Mouse (Mus musculus) hindbrain, embryonic 13.5 days (tissue): Measurements from ENCODE around the gene Vmn1r197. TPM values are rescaled to one million over a fixed set of nuclear protein-coding genes. Genes with fewer than 3 reads are reported as not detected.
"Not testable (repeated sequence)": the region's sequence is repeated elsewhere in the genome, so short reads cannot be mapped to it uniquely, and the experiment has no call there.

Source experiments
- ATAC-seq: fragments of 200-750 bp; cut with Nextera tagmentation; 2 replicates; pipeline ENCODE4 v1.8.0; 2017; ENCODE audit warnings: moderate TSS enrichment; ENCODE audit not compliant: low FRiP score
- H3K27ac ChIP-seq: fragments of 300-500 bp; sonication (generic); 2 replicates; pipeline ENCODE4 v1.5.1; 2015; ENCODE audit warnings: inconsistent platforms, mild to moderate bottlenecking, moderate library complexity
- H3K27me3 ChIP-seq: fragments of 300-500 bp; sonication (generic); 2 replicates; pipeline ENCODE4 v1.6.1; 2015; ENCODE audit warnings: mild to moderate bottlenecking, inconsistent platforms
- H3K36me3 ChIP-seq: fragments of 300-500 bp; sonication (generic); 2 replicates; pipeline ENCODE4 v1.6.1; 2015; ENCODE audit warnings: mild to moderate bottlenecking, inconsistent platforms
- H3K4me1 ChIP-seq: fragments of 300-500 bp; sonication (generic); replicated peaks from 2 replicates; pipeline ENCODE4 v1.6.1; 2015; ENCODE audit warnings: inconsistent platforms
- H3K4me2 ChIP-seq: fragments of 300-500 bp; sonication (generic); 2 replicates; pipeline ENCODE4 v1.6.1; 2015; ENCODE audit warnings: inconsistent platforms, mild to moderate bottlenecking, moderate library complexity
- H3K4me3 ChIP-seq: fragments of 300-500 bp; sonication (generic); 2 replicates; pipeline ENCODE4 v1.5.1; 2015; ENCODE audit warnings: mild to moderate bottlenecking, inconsistent platforms
- H3K9ac ChIP-seq: fragments of 300-500 bp; sonication (generic); 2 replicates; pipeline ENCODE4 v1.6.1; 2015; ENCODE audit warnings: mild to moderate bottlenecking, inconsistent platforms
- H3K9me3 ChIP-seq: fragments of 300-500 bp; sonication (generic); 2 replicates; pipeline ENCODE4 v1.6.1; 2016; ENCODE audit warnings: inconsistent platforms
- WGBS: fragments of 180-500 bp; shearing (Covaris S2); methylation state at CpG from one replicate; pipeline ENCODE4 v1.1.7; 2015; 5-methylcytosine and 5-hydroxymethylcytosine counted together
- polyA plus RNA-seq: library from polyadenylated mRNA; unstranded; fragments of >200 nt; fragmentation: Nextera tagmentation; extraction: Ambion mirVana; gene quantifications from 2 replicates; pipeline ENCODE4 v1.2.1, GENCODE M21; 2015

Vmn1r197 gene
- polyA plus RNA-seq: not detected in 2 replicates

DNA sequence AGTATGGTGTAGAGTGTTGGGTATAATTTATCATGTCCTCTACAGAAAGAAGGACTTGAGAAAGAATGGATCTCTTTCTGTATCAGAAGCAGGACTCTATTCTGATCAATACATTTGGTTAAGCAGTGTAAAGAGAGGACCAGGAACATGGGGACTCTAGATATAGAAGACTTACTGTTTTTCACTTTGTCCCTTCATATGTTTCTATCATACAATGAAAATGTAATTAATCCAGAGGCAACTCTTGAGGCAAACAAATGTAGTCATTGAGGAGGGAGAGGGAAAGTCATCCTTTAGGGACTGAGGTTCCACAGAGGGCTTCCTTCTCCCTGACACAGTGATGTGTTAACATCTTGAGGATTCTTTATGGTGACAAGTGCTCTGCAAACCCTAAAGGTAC is at the start of gene Vmn1r197:
TSS of gene Vmn1r197 (plus strand) at position 301 of the 400 bp plus-strand sequence.
- Histone ChIP-seq H3K9me3 (no peaks in the 10 kb centered on the region), H3K4me2 (no peak within 1 kb of the TSS), H3K9ac (no peak within 1 kb of the TSS), H3K27me3 (no peaks in the 10 kb centered on the region), H3K4me3 (no peak within 1 kb of the TSS), H3K36me3 (no peaks in the 10 kb centered on the region), H3K4me1 (no peaks in the 10 kb centered on the region), H3K27ac (no peak within 1 kb of the TSS)
- no peak for ATAC-seq

DNA sequence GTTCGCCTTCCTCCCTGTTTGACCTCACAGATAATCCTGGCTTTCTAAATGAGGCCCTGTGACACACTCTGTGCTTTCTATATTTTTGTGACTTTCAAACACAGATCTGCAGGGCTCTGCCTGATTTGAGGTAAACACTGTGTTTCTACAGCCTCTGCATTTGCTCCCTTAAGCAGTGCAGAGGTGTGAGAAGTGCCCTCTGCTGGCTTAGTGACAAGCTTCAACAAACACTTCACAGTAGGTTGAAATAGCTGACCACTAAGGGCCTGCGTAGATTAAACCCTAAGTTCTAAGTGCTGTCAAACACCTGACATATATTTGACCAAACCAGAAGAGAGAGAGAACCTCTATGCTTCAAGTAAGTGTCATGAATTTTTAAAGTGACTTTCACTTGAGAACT is 39.8 kb upstream of the Vmn1r197 start:
- WGBS: 88% methylated on average over 2 of the region's 2 CpGs
- Histone ChIP-seq H3K4me3 (no peak overlapping the region), H3K27ac (no peak overlapping the region)

DNA sequence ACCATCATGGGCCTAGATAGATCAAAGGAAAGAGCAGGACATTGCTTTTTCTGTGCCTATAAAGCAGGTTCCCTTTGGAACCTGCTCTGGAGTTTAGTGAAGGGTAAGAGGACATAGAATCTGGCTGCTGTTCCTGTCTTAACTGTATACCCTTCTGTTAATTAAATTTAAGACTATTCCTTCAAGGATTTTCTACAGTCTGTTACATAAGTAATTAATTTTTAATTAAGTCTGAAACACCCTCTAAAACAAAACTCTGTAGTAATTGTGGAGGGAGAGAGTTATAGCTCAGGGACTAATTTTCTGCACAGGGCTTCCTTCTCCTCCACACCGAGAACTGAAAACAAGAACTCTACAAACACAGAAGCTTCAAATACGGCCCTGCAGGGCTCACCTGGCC is 34.8 kb upstream of the Vmn1r197 start, which contains the start of gene Vmn1r196:
TSS of gene Vmn1r196 (plus strand) at position 301 of the 400 bp plus-strand sequence.
- WGBS: 85% methylated on average over 2 of the region's 2 CpGs
- no peak for ATAC-seq

More for the DNA sequence above, 39.8 kb upstream of the Vmn1r197 start:
- Histone ChIP-seq H3K4me1 (no peaks in the 10 kb centered on the region), H3K4me2 (no peak overlapping the region), H3K27me3 (no peaks in the 10 kb centered on the region), H3K9ac (no peak overlapping the region), H3K9me3 (no peaks in the 10 kb centered on the region), H3K36me3 (no peaks in the 10 kb centered on the region)
- no peak for ATAC-seq

DNA sequence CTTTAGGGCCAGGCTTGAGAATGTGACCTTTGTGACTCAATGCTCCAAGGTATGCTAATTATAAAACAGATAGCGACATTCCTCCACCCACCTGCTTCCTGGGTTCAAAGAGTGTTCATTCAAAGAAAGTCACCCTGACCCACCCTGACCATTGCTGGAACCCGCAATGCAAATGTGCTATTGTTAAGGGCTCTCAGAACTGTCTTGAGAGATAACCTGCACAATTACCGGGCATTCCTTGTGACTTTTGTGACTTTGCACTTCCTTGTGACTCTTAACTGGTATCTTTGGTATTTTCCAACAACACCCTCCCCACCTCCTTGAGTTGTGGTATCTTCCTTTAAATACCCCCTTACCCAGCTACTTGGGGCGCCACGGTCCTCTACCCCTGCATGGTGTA is 16.3 kb upstream of the Vmn1r197 start:
- H3K4me2 ChIP-seq, H3K9me3 ChIP-seq, H3K4me3 ChIP-seq, H3K27me3 ChIP-seq, H3K27ac ChIP-seq, H3K36me3 ChIP-seq, H3K4me1 ChIP-seq, ATAC-seq, H3K9ac ChIP-seq: not testable (repeated sequence)
- 92% methylated on average over 5 of the region's 5 CpGs for WGBS

More for the DNA sequence above, 34.8 kb upstream of the Vmn1r197 start, which contains the start of gene Vmn1r196:
- H3K4me2 ChIP-seq: no peak within 1 kb of the TSS
- no peak within 1 kb of the TSS for H3K9ac ChIP-seq
- no peaks in the 10 kb centered on the region for H3K4me1 ChIP-seq
- H3K27me3 ChIP-seq: no peaks in the 10 kb centered on the region
- no peaks in the 10 kb centered on the region for H3K9me3 ChIP-seq
- H3K27ac ChIP-seq: no peak within 1 kb of the TSS
- H3K4me3 ChIP-seq: no peak within 1 kb of the TSS
- no peaks in the 10 kb centered on the region for H3K36me3 ChIP-seq

DNA sequence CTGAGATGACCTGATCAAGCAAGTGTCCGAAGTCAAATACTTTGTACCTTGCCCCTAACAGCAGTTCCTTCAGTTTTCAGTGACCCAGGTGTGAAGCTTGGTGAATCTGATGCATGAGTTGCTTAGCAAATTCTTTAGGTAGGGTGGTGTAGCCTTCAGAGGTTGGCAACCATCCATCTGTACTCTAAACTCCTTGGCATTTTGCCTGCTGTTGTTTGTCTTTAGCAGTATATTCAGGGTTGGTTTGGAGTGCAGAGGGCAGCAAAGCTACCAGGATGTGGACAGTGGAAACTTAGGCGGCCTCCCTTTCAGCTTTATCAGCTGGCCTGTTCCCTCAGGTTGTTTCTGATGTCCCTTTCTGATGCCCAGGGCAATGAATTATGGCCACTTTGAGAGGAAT is 9.0 kb upstream of the Vmn1r197 start:
- WGBS: 80% methylated on average over 2 of the region's 2 CpGs
- Histone ChIP-seq H3K27me3 (no peaks in the 10 kb centered on the region), H3K4me3 (no peak overlapping the region), H3K36me3 (no peaks in the 10 kb centered on the region), H3K9ac (no peak overlapping the region), H3K4me2 (no peak overlapping the region), H3K27ac (no peak overlapping the region), H3K9me3 (no peaks in the 10 kb centered on the region), H3K4me1 (no peaks in the 10 kb centered on the region)
- no peak for ATAC-seq

DNA sequence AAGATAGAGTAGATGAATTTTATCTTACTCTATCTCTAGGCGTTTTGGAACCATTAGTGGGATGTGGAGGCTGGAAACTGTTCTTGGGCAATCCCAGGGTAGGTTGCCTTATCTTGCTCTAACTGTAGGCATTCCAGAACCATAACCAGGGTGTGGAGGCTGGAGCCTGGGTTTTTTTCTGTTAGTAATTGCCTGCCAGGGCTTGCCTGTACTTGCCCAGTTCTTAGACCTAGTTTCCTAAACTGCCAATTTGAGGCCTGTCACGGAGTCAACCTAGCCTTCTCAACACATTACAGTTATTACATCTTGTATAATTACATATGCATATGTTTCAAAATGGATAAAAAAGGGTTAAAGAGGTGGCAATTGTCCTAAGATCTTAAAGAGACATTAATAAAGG is 7.0 kb upstream of the Vmn1r197 start:
- Histone ChIP-seq H3K9ac (no peak overlapping the region), H3K27me3 (no peaks in the 10 kb centered on the region), H3K27ac (no peak overlapping the region), H3K4me3 (no peak overlapping the region), H3K4me1 (no peaks in the 10 kb centered on the region), H3K9me3 (no peaks in the 10 kb centered on the region), H3K4me2 (no peak overlapping the region), H3K36me3 (no peaks in the 10 kb centered on the region)
- WGBS: 88% methylated on average over 2 of the region's 2 CpGs
- no peak for ATAC-seq

DNA sequence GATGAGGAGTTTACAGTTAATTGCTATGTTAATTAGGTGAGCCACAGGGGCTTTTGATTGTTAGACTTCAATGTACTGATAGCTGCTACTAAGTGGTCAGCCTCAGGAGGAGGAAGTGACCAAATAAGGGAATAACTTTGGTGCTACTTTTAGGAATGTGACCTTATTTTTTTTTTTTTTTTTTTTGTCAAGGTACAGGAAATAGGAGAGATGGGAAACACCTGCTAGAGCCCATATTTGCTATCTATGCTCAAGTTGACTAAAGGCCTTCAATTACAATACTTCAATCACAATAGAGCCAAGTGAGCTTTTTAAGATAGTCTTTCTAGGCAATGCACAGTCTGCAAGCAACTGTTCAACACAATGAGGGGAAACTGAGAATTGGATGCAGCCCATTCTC is 4.3 kb upstream of the Vmn1r197 start:
- Histone ChIP-seq H3K4me3 (no peak overlapping the region), H3K27me3 (no peaks in the 10 kb centered on the region), H3K36me3 (no peaks in the 10 kb centered on the region), H3K27ac (no peak overlapping the region), H3K9me3 (no peaks in the 10 kb centered on the region), H3K4me1 (no peaks in the 10 kb centered on the region), H3K9ac (no peak overlapping the region), H3K4me2 (no peak overlapping the region)
- ATAC-seq: no peak

DNA sequence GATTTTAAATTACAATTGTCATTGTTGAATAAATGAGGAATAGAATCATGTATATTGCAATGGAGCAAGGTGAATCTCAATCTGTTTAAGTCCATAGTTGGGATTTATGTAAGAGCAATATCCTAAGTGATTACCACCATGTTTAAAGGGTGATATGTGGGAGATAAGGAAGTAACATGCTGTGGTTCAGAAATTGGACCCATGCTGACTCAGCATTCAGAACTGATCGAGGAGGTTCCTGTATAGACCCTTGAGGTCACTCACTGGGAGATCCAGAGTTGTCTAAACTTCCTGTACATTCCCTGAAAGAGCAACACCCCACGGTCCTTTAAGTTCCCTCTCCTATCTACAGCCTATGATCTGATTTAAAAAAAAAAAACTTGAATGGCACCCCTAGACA is 8.9 kb downstream of the Vmn1r197 start:
- Histone ChIP-seq H3K9me3 (no peaks in the 10 kb centered on the region), H3K4me3 (no peak overlapping the region), H3K27me3 (no peaks in the 10 kb centered on the region), H3K9ac (no peak overlapping the region), H3K4me2 (no peak overlapping the region), H3K36me3 (no peaks in the 10 kb centered on the region), H3K4me1 (no peaks in the 10 kb centered on the region), H3K27ac (no peak overlapping the region)
- ATAC-seq: no peak
- WGBS: 74% methylated on average over 2 of the region's 2 CpGs

DNA sequence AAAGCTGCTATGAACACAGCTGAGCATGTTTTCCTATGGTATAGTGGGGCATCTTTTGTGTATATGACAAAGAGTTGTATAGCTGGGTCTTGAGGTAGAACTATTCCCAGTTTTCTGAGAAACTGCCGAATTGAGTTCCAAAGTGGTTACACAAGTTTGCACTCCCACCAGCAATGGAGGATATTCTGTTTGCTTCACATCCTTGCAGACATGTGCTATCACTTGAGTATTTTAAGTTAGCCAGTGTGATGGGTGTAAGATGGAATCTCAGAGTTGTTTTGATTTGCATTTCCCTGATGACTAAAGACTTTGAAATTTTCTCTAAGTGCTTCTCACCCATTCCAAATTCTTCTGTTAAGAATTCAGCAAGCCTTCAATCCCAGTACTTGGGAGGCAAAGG is 11.2 kb downstream of the Vmn1r197 start:
- 81% methylated on average over 1 of the region's 1 CpGs for WGBS
- H3K36me3 ChIP-seq: no peaks in the 10 kb centered on the region
- H3K4me3 ChIP-seq: no peak overlapping the region
- no peaks in the 10 kb centered on the region for H3K9me3 ChIP-seq
- no peak for ATAC-seq
- H3K9ac ChIP-seq: no peak overlapping the region
- H3K4me1 ChIP-seq: no peaks in the 10 kb centered on the region
- H3K27ac ChIP-seq: no peak overlapping the region
- no peak overlapping the region for H3K4me2 ChIP-seq
- no peaks in the 10 kb centered on the region for H3K27me3 ChIP-seq

DNA sequence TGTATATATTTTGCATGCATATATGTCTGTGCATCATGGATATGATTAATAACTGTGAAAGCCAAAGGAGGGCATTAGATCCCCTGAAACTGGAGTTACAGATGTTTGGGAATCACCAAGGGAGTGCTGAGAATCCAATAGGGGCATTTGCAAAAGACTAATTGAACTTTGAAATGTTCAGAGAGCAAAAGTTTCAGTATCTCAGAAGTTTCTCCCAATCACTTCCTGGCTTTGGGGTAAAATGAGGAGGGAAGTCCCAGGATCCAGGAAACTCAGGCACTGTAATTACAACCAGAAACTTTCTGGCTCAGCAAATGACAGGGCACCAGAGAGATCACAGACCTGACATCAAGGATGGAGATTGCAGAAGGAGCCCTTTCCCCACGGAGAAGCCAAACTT is 25.7 kb downstream of the Vmn1r197 start, which contains the start of gene Vmn1r198:
TSS of gene Vmn1r198 (plus strand) at position 301 of the 400 bp plus-strand sequence.
- Histone ChIP-seq H3K4me3 (no peak within 1 kb of the TSS), H3K4me2 (no peak within 1 kb of the TSS), H3K27me3 (no peaks in the 10 kb centered on the region), H3K9ac (no peak within 1 kb of the TSS), H3K36me3 (no peaks in the 10 kb centered on the region), H3K9me3 (no peaks in the 10 kb centered on the region), H3K27ac (no peak within 1 kb of the TSS), H3K4me1 (no peaks in the 10 kb centered on the region)
- ATAC-seq: no peak
- WGBS: 54% methylated on average over 1 of the region's 1 CpGs

DNA sequence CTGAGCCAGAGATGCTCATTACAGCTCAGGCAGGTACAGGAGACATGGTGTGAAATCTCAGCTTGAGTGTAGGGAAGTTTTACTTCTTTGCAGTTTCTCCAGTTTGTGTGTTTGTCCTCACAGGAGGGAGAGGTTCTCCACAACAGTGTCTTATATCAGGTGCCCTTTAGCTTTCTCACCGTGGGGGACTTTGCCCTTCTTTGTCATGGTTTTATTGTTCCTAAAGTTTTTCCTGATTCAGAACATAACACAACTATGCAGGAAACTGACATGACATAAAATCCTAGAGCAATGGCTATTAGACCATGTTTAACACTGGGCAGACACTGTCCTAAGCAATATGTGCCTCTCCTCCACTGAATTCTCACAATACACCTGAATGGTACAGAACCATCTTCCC is 26.4 kb downstream of the Vmn1r197 start:
- no peaks in the 10 kb centered on the region for H3K4me1 ChIP-seq
- H3K4me3 ChIP-seq: no peak overlapping the region
- H3K27ac ChIP-seq: no peak overlapping the region
- no peak for ATAC-seq
- H3K36me3 ChIP-seq: no peaks in the 10 kb centered on the region
- no peak overlapping the region for H3K4me2 ChIP-seq
- no peaks in the 10 kb centered on the region for H3K9me3 ChIP-seq
- H3K27me3 ChIP-seq: no peaks in the 10 kb centered on the region
- 97% methylated on average over 1 of the region's 1 CpGs for WGBS
- no peak overlapping the region for H3K9ac ChIP-seq

DNA sequence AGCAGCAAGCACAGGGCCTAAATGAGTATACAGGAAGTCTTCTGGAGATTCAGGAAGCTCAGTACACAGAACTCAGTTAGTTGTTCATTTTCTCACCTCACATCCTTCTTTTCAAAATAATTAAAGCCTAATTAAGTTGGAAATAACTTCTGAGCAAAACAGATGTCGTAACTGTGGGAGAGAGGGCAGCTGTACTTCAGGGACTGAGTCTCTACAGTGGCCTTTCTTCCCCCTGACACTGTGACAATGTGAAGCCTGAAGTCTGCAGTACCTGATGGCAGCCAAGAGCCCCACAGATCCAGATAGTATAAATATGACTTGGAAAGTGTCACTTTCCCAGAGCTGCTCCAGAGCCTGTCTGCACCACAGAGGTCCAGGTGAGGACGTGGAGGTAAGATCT is 55.1 kb downstream of the Vmn1r197 start, which contains the start of gene Vmn1r199:
TSS of gene Vmn1r199 (plus strand) at position 301 of the 400 bp plus-strand sequence.
- Histone ChIP-seq H3K27me3 (no peaks in the 10 kb centered on the region), H3K9ac (no peak within 1 kb of the TSS), H3K4me2 (no peak within 1 kb of the TSS), H3K27ac (no peak within 1 kb of the TSS), H3K9me3 (no peaks in the 10 kb centered on the region), H3K36me3 (no peaks in the 10 kb centered on the region), H3K4me3 (no peak within 1 kb of the TSS), H3K4me1 (no peaks in the 10 kb centered on the region)
- 81% methylated on average over 2 of the region's 2 CpGs for WGBS
- ATAC-seq: no peak

DNA sequence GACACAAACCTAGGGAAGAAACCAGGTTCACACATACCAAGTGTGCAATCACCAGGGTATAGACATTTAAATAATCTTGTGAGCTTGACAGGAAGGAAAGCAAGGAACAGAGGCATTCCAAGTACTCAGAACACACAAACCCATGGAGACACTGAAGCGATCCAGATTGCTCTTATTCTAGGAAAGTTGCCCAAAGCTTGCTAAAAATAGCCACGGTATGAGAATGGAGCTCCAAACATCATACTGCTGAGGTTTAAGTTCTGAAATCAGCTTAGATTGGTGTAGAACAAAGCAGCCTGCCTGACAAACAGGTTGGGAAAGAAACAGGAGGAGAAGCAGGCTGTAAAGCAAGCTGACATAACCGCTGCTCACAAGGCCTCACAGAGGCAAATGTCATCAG is 56.7 kb downstream of the Vmn1r197 start:
- not testable (repeated sequence) for H3K27ac ChIP-seq, H3K9ac ChIP-seq, H3K4me1 ChIP-seq, ATAC-seq, H3K4me2 ChIP-seq, H3K36me3 ChIP-seq, H3K27me3 ChIP-seq, H3K9me3 ChIP-seq, H3K4me3 ChIP-seq
- 90% methylated on average over 3 of the region's 3 CpGs for WGBS
